Mouse (Mus musculus) skeletal muscle tissue, adult 2 months (tissue): ENCODE data around the gene 2700049A03Rik.
"Not testable (repeated sequence)": the region's sequence is repeated elsewhere in the genome, so short reads cannot be mapped to it uniquely, and the experiment has no call there.

Experiments used
- DNase-seq: peaks from one replicate; pipeline ENCODE4 v3.0.0-alpha.2; 2012; ENCODE audit warnings: low read depth, low spot score

The 2700049A03Rik gene

DNA sequence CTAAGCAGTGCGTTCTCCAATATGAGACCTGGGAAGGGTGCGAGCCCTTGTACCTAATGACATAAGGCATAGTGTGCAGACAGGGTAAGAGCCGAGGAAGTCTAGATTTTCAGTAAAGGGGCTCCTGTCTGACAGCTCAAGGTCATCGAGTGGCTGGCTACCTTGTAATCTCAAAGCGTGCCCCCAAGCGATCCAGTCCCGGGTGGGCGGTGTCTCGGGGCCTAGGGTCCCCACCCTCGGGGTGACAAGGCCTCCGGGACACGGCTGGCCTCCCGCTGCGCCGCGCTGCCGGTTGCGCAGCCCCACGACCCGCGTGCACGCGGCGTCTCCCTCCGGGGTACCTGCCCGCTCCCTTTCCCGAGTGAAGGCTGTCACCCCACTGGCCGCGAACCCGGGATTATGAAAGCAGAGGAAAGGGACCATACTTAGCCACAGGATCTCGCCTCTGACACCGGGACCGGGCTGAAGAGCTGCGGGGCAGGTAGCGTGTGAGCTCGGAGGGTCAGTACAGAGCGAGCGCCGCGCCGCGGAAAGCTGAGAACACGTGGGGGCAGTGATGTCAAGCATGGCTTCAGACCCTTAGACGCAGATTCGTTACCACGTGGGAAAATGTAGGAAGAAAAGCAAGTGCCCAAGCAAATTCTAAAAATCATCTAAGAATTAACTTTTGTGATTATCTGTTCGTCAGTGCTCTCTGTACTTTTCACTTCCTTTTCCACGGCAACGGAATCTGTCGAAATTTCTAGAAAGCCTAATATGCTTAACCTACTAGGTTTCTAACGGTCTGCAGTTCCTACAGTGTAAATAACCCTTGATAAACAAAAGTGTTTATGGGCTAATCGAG is at the start of gene 2700049A03Rik, which contains the start of gene Timm9:
TSS of gene 2700049A03Rik (plus strand) at position 719 of the 844 bp plus-strand sequence.
TSS of gene Timm9 (minus strand) at position 555 of the 844 bp plus-strand sequence.
- peak; percentile 72 for DNase-seq

DNA sequence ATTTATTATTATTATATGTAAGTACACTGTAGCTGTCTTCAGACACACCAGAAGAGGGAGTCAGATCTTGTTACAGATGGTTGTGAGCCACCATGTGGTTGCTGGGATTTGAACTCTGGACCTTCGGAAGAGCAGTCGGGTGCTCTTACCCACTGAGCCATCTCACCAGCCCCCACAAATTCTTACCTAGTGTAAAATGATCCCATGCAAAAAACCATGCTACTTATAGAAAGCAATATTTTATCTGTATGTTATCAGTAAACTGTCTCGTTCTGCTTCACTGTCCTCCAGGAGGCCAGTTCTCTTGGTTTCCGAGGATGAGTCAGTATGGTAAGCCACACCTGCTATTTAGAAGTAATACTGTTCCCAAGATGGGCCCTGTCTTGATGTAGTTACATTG is 32.4 kb upstream of the 2700049A03Rik start:
- DNase-seq: not testable (repeated sequence)

DNA sequence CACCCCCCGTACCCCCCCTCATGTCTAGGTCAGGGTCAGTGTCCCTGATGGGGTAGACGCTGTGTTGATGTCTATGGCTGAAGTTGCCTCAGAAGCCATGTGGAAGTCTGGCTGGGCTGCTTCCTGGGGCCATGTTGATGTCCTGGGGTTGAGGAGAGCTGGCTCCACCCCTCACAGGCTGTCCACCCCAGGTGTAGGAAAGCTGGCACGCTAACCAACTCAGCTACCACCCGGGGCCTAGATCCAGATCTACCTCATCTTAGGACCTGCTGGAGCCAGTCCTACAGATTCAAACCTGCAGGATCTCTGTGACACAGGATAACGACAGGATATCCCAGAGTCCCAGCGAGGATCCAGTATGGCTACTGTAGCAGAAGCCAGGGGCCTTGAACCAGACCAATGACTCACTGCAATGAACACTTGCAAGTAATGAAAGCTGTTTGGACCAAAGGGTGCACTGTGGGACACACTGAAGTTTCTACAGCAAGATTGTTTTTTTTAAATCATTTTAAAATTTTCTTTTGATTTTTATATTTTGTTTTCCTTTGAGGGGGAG is 29.4 kb upstream of the 2700049A03Rik start:
- DNase-seq: no peak

GRCm38 (mm10) chr12:71111331-71111730 is 25.3 kb upstream of the 2700049A03Rik start, which contains the start of gene Tomm20l:
Tomm20l (plus strand) TSS chr12:71111428.
- DNase-seq: no peak

DNA sequence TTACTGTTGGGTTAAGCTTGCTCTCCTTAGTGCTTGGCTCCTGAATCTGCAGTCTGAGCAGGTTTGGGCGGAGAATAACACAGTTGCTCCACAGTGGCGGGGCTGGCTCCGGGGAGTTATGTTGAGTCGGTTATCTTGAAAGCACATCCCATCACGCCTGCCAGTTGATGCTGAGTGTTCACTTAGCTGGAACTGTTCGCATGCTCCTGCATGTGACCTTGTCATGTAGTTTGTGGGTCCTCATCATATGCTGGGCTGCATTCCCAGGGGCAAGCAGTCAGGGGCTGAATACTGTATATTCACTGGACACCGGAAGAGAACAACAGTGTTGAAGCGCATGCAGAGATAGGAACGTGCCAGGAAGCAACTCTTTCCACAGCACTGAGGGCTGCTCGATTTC is 23.6 kb upstream of the 2700049A03Rik start:
- no peak for DNase-seq

DNA sequence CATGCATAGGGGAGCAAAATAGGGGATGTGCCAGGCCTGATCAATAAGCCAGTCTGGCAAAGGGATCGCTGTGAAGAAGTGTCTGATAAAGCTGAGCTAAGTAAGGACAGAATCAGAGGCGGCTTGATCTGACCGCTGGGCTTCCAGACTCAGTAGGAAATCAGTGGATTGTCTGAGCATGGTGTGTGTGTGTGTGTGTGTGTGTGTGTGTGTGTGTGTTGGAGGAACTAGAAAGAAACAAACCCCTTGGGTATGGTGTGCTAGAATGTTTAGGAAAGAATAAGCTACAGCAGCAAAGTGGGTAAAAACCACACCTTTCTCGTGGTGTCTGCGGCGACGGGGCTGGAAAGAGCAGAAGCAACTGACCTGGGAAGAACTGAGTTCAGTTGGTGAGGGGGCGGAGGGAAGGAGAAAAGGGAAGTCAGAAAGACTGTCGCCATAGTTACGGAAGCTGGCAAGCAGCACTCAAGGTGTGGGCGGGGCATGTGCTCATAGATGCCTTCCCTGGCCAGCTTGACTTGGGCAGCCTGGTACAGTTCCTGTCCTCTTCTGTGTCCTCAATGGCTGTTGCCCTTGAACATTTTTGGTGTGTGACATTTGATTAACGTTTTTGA is 22.9 kb upstream of the 2700049A03Rik start:
- DNase-seq: peak; percentile 32

GRCm38 (mm10) chr12:71116411-71116810 is 20.2 kb upstream of the 2700049A03Rik start:
- no peak for DNase-seq

GRCm38 (mm10) chr12:71122731-71123130 is 13.9 kb upstream of the 2700049A03Rik start:
- no peak for DNase-seq

DNA sequence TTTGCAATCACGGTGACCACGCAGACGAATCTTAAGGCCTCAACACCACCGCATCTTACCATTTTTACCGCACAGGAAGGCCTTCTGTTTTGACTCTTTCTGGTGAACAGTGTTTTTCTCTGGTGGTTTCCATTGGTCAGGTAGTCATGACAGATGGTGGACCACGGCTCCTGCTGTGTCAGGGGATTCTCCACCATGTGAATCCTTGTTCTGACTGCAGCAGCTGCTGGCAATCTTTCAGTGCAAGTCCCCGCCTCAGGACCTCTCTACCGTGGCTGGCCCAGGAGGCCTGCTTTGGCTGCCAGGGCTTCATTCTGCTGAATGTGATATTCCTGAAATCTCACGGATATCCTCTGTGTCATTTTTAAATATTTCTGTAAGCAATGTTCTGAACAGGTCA is 13.4 kb upstream of the 2700049A03Rik start:
- no peak for DNase-seq

GRCm38 (mm10) chr12:71135581-71135980 is 1.1 kb upstream of the 2700049A03Rik start:
- DNase-seq: no peak

DNA sequence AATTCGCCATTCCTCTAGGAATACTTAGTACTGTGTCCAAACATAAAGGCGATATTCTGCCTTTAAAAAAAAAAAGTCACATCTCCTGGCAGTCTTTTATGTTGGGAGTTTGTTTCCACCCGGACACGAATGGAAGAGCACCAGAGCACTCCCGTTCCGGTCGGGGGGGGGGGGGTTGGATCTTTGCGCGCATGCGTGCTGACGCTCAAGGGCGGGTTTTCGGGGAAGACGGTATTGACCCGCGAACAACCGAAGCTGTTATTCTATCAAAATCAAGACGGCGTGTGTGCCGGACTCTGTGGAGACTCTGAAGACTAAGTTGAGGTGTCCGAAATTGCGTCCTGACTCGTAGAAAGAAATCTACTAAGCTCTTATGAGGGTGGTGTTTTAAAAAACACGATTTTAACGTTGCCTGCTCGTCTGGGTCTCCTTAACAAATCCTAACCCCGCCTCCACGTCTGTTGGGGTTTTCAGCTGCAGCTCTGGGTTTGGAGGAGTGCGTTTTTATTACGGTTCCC is 385 bp downstream of the 2700049A03Rik start:
- DNase-seq: peak; percentile 87

DNA sequence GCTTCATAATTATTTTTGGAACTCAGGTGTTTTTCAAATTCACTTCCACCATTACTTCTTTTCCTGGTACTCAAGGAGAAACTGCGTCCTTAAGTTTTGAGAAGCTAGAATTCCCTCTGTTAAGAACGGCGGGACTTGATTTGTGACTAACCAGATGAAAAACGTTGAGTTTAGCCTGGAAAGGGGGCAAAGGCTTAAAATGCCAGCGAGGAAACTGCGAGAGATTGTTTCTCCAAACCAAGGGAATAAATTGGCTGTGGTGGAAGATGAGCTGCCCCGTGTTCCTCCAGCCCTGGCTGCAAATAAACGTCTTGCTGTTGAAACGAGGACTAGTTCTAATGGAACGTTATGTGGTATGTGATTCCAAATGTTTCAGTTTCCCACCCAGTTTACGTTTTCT is 1.0 kb downstream of the 2700049A03Rik start:
- DNase-seq: no peak

DNA sequence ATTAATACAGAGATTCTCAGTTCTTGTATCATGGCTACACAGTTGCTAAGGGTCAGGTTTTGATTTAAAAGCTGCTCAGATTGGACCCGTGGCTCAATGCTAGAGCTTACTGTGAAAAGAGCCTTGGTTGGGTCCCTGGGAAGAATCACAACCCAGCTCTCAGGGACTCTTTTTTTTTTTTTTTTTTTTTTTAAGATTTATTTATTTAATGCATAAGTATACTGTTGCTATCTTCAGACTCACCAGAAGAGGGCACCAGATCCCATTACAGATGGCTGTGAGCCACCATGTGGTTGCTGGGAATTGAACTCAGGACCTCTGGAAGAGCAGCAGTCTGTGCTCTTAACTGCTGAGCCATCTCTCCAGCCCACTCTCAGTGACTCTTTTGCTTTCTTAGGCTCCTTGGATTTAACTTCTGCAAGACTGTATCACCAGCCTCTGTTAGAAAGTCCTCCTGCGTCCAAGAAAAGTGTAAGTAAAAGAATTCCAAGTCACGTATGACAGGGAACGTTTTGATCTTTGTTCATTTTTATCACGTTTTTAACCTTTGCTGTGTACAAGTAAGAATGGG is 2.7 kb downstream of the 2700049A03Rik start:
- no peak for DNase-seq

DNA sequence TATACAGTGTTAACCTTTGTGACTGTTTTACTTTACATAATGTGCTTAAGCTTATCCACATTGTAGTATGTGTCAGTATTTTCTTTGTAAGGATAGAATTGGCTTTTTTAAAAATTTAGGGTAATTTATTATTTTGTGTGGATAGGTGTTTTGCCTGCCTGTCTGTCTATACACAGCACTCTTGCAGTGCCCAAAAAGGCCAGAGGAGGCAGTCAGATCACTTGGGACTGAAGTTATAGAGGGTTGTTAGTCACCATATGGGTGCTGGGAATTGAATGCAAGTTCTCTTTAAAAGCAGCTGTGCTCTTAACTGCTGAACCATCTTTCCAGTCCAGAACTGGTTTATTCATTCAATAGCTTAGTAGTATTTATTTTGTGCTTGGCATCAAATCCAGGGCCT is 4.5 kb downstream of the 2700049A03Rik start:
- DNase-seq: no peak

DNA sequence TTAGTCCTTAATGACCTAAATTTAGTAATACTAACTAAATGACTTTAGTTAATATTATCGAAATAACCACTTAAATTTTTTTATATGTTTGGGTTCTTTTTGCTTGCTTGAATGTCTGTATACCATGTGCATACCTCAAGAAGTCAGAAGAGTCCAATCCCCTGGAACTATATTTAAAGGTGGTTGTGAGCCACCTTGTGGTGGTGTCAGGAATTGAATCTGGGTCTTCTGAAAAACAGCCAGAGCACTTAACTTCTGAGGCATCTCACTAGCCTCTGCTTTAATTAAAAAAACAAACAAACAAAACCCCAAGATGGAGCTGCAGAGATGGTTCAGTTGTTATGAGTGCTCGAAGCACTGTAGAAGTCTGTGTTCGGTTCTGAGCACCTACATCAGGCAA is 11.0 kb downstream of the 2700049A03Rik start:
- DNase-seq: no peak

DNA sequence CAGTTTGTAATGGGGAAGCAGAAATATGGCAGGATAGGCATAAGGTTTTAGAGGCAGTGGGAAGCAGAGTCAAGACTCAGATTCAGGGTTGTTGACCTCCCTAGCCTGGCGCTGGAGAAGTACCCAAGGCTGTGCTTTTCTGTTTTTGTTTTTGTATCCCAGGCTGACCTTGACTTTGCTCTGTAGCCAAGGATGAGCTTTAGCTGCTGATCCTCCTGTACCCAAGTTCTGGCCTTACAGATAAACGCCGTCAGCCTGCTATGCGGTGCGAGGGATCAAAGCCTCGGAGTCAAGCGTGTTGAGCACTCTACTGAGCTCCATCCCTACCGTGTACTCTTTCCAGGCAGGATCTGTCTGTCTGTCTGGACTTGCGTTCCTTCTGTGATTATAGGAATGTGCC is 12.2 kb downstream of the 2700049A03Rik start:
- DNase-seq: no peak

DNA sequence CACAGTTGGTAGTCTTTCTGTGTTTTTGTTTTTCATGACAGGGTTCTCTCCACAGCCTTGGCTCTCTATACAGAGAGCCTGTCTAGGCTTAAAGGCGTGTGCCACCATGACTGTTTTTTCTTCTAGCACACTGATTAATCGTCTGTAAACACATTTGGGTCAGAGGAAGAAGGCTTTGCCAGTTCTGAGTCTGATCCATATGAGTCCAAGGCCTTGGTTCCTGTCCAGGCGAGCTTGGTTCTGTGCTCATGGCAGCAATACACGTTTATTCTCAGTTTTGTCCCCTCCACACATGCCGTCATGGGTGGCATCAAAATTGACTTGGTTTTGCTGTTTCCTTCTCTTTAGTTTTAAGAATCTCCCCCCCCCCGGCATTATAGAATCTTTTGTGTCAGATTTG is 12.8 kb downstream of the 2700049A03Rik start:
- no peak for DNase-seq

GRCm38 (mm10) chr12:71150167-71150566 is 13.5 kb downstream of the 2700049A03Rik start:
- DNase-seq: no peak

GRCm38 (mm10) chr12:71154979-71155378 is 18.3 kb downstream of the 2700049A03Rik start:
- no peak for DNase-seq

GRCm38 (mm10) chr12:71157974-71158373 is 21.3 kb downstream of the 2700049A03Rik start:
- DNase-seq: no peak

DNA sequence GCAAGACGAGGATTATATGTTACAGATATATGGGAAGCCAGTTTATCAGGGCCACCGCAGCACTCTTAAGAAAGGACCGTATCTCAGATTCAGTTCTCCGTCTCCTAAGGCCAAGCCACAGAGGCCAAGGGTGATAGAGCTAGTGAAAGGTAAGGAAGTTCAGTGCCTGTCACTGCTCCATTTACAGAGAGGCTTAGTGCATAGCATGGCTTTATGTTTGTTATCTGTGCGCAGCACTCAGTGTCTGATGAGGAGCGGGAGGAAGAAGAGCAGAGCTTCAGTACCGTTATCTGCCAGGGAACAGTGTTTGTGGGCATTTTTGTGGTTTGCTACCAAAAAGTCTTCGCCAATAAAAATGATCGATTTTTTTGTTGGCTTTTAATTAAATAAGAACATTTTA is 27.8 kb downstream of the 2700049A03Rik start:
- DNase-seq: no peak

GRCm38 (mm10) chr12:71169911-71170310 is 33.3 kb downstream of the 2700049A03Rik start:
- DNase-seq: no peak
